Mouse (Mus musculus) hematopoietic multipotent progenitor cell, adult 10-12 weeks (in vitro differentiated cells): ENCODE measurements around the gene Usp29. TPM values are rescaled to one million over a fixed set of nuclear protein-coding genes. Genes with fewer than 3 reads are reported as not detected.

ENCODE experiments used
- polyA plus RNA-seq: library from polyadenylated mRNA; stranded (reverse); fragments of >175 nt; gene quantifications from 2 replicates; pipeline ENCODE4 v1.2.3, GENCODE M21; 2012; ENCODE audit warnings: low replicate concordance

The Usp29 gene
- polyA plus RNA-seq = not detected in 2 replicates

GRCm38 (mm10) chr7:6730241-6730640 is at the start of gene Usp29, which contains the start of gene Peg3:
Usp29 (plus strand) TSS chr7:6730578.
Peg3 (minus strand) TSS chr7:6730431.

GRCm38 (mm10) chr7:6696241-6697045 is 33.9 kb upstream of the Usp29 start, which contains the start of gene Zim1:
Zim1 (minus strand) TSS chr7:6696450.

GRCm38 (mm10) chr7:6995251-6995650 is 264.9 kb downstream of the Usp29 start, which contains the start of gene Aurkc:
Aurkc (plus strand) TSS chr7:6995300.

Other genes with a start within 250 kb of the Usp29 start
- not detected in 2 replicates for gene Olfr5, start 243.6 kb upstream of the Usp29 start, polyA plus RNA-seq
- gene Olfr1347, start 230.8 kb upstream of the Usp29 start, polyA plus RNA-seq = not detected in 2 replicates
- not detected in 2 replicates for gene Olfr1348, start 221.8 kb upstream of the Usp29 start, polyA plus RNA-seq
- gene Olfr1349, start 207.6 kb upstream of the Usp29 start, polyA plus RNA-seq = not detected in 2 replicates
- not detected in 2 replicates for gene Olfr1350, start 165.7 kb upstream of the Usp29 start, polyA plus RNA-seq
- not detected in 2 replicates for gene Zim1, start 34.1 kb upstream of the Usp29 start, polyA plus RNA-seq
- 0.05 and 0.06 TPM in 2 replicates for gene Peg3, start 147 bp upstream of the Usp29 start, polyA plus RNA-seq